Mouse (Mus musculus) v-Abl transformed pro-B cells (cell line): Measurements from ENCODE around the gene Ddx47.

Experiments used
- in situ Hi-C, 2 experiments: fragments of 400-800 bp; cut with MboI; formaldehyde crosslinking; loops; one replicate each; pipeline ENCODE4 v1.15.1; 2025; ENCODE audit not compliant: unreplicated experiment in 2 of 2

Ddx47 gene

DNA sequence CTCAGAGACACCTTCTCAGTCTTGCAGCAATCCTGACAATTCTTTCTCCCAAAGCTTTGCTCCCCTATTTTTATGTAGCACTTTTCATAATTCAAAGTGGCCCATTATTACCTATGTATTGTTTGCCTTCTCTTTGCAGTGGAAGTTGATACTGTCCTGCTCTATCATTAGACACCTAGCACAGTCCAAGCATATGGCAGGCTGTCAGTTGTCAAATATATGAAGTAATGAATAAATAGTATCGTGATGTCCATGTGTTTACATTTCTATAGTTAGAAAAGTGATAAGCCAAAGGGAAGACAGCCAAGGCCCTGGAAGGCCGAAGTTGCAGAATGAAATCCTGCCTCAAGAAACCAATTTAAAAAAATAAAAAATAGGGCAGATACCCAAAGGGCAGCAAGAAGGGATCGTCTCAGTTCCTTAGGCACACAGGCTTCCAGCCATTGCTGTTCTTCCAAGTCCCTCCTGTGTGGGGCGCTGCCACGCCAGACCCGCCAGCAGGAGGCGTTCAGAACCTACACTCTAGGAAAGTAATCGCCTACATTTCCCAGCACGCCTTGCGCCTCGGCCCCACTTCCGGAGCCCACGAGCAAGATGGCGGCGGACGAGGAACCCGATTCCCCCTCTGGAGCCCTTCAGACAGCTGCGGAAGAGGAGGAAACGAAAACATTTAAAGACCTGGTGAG lies at the start of gene Ddx47:
Ddx47 (plus strand) TSS at position 565 of the 686 bp plus-strand sequence.
- in situ Hi-C loops, result no loop called here

DNA sequence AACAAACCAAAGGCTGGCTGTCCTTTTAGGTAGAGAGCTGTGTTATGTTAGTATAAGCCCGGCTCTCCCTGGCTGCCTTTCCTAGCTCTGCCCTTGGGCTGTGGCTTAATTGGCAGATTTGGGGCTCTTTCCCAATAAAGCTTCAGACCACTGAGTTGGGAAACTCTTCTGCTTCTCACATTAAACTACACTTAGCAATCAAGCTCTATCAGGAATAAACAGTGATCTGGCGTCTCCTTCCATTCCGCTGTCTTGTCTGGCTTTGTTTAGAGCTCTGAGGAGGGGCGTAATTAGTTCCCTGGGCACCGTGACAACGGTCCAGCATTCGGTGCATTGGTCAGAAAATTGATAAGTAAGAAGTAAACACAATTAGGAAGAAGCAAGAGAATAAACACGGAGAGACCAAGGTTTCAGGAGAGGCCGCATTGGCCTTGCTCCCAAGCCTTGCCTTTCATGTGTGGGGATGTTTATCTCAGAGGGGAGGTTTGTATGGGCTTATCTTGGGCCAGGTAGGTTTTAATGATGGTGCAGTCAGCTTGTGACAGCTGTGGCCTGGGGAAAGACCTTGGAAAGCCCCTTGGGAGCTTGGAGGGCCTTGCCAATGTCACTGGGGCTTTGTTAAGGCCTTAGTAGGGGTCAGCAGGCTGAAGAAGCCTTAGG lies 49.4 kb upstream of the Ddx47 start:
- in situ Hi-C loops, result loop anchor here in 1 of 2 experiments (10.0 kb wide), 1 partner anchor 297 kb away; no protein-coding TSS in a partner anchor

DNA sequence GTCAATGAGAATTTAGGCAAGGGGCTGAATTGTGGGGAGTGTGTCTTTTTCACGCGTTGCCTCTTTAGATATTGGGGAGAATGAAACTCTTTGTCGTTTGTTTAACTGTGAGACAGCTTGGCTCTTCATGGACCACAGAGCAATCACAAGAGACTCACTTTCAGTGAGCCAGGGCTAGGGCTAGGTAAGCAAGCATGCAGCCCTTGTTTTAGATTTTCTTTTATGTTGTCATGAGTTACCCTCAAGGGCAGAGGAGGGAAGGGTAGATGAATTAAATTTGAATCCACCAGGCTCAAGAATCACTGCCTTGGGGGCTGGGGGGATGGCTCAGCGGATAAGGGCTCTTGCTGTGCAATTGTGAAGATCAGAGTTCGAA lies 48.9 kb upstream of the Ddx47 start:
- in situ Hi-C loops, result loop anchor here in 1 of 2 experiments (10.0 kb wide), 1 partner anchor 298 kb away; no protein-coding TSS in a partner anchor

DNA sequence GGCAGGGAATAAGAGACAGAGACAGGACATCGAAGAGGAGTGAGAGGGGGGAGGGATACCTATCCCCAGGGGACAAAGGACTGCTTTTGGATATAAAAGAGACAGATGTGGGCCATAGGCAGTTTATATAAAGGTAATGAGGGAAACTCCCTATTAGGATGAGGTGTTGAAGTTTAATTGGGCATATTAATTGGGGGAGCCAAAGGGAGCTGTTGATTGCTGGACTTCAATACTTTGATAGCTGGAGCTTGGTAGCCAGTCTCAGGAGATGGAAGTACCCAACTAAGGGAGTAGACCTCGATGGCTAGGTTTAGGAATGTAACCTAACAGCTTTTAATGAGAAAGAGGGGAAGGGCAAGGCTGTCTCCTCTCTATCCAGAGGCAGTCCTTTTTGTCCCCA lies 47.5 kb upstream of the Ddx47 start:
- in situ Hi-C loops, result loop anchor here in 1 of 2 experiments (10.0 kb wide), 1 partner anchor 299 kb away; no protein-coding TSS in a partner anchor

DNA sequence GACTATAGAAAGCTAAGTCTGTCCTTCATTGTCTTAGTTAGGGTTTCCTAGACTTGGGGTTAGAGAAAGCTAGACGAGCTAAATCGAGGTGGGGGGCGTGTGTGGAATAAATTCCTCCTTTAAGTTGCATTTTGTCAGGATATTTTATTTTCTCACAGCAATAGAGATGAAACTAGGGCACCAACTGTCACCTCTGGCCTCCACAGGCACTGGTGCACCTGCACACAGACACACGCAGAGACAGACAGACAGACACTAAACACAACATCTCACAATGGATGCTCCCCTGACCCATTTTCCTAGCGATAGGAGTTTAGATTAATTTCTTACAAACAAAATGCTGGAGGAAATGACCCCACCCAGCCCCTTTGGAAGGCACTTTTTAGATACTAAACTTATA lies 44.7 kb upstream of the Ddx47 start:
- in situ Hi-C loops, result loop anchor here in 1 of 2 experiments (10.0 kb wide), 1 partner anchor 302 kb away; no protein-coding TSS in a partner anchor

- in situ Hi-C loops, result loop anchor here in 1 of 2 experiments (10.0 kb wide), 1 partner anchor 304 kb away; no protein-coding TSS in a partner anchor
Measured at GRCm38 (mm10) chr6:134968326-134968725, 43.1 kb upstream of the Ddx47 start.

GRCm38 (mm10) chr6:134969498-134969897 lies 41.9 kb upstream of the Ddx47 start:
- in situ Hi-C loops, result loop anchor here in 1 of 2 experiments (10.0 kb wide), 1 partner anchor 305 kb away; no protein-coding TSS in a partner anchor

DNA sequence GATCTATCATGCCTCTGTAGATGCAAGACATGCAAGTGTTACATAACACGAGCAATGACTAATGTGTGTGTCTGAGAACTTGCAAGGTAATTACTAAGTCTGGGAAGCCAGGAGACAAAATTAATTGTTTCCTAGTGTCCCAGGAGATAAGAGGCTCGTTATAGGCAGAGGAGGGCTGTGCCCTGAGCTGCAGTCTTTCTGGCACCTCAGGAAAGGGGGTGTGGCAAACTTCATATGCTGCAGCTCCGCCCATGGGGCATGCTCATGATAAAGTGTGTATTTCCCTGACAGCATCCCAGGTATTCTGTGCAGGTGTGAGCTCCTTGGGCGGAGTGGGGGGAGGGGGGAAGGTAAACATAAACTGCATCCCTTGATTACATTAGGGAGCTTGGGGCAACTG lies 39.3 kb upstream of the Ddx47 start:
- in situ Hi-C loops, result no loop called here

GRCm38 (mm10) chr6:134976628-134977027 lies 34.8 kb upstream of the Ddx47 start:
- in situ Hi-C loops, result loop anchor here in 1 of 2 experiments (25.0 kb wide), 1 partner anchor 914 kb away; no protein-coding TSS in a partner anchor

GRCm38 (mm10) chr6:134981231-134982062 lies 30.0 kb upstream of the Ddx47 start, which contains the start of gene Apold1:
Gene Apold1 (plus strand): TSS chr6:134981718.
- in situ Hi-C loops, result loop anchor here (5.0 to 25.0 kb wide), 2 partner anchors 34 to 919 kb away; no protein-coding TSS in a partner anchor

GRCm38 (mm10) chr6:134983529-134984370 lies 27.7 kb upstream of the Ddx47 start:
- in situ Hi-C loops, result loop anchor here (5.0 to 25.0 kb wide), 2 partner anchors 36 to 921 kb away; no protein-coding TSS in a partner anchor

DNA sequence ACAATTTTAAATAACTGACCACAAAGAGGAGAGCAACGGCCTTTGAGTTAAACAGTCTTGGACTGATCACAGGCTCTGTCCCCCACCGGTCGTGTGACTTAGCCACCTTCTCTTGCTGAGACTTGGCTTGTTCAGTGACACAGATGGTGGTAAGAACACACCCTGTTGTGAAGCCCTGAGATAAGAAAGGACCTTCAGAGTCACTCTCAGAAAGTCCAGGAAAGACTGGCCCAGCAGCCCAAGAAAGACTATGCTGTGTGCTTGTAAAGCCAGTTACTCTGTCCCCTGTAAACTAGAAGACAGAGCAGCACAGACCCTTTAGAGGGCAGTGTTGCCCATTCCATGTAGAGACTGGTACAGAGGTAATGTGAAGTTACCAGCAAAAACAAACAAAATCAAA lies 26.7 kb upstream of the Ddx47 start:
- in situ Hi-C loops, result loop anchor here (5.0 to 25.0 kb wide), 2 partner anchors 37 to 922 kb away; no protein-coding TSS in a partner anchor

- in situ Hi-C loops, result loop anchor here in 1 of 2 experiments (25.0 kb wide), 1 partner anchor 926 kb away; no protein-coding TSS in a partner anchor
Measured at GRCm38 (mm10) chr6:134988377-134988776, 23.0 kb upstream of the Ddx47 start.

GRCm38 (mm10) chr6:134990674-134991073 lies 20.7 kb upstream of the Ddx47 start:
- in situ Hi-C loops, result loop anchor here in 1 of 2 experiments (25.0 kb wide), 1 partner anchor 928 kb away; no protein-coding TSS in a partner anchor

DNA sequence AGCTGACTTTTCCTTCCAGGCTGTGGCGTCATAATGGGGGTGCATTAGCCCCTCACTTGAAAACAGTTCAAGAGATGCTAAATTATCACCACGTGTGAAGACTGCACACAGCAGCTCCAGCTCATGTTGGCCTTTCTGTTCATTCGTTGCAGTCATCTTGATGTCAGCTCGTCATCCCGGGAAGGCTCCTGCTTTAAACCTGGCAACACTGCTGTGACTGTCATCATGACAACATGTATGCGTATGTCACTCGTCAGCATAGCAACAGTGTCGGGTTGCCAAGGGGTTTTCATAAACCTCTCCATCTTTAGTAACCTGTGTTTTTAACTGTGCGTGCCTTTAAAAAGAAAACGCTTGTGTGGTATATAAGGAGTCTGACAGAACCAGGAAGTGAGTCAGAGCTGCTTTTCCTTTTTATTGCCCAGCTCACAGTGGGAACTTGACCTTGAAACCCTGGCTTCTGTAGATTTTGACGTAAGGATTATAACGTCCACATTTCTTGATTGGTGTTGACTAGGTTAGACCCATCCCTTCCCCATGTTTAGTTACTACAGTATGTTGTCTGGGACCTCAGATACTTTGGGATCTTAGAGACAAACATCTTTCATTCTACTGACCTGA lies 17.3 kb upstream of the Ddx47 start:
- in situ Hi-C loops, result loop anchor here in 1 of 2 experiments (25.0 kb wide), 1 partner anchor 932 kb away; no protein-coding TSS in a partner anchor

GRCm38 (mm10) chr6:134994985-134995384 lies 16.4 kb upstream of the Ddx47 start:
- in situ Hi-C loops, result loop anchor here in 1 of 2 experiments (25.0 kb wide), 1 partner anchor 933 kb away; no protein-coding TSS in a partner anchor

DNA sequence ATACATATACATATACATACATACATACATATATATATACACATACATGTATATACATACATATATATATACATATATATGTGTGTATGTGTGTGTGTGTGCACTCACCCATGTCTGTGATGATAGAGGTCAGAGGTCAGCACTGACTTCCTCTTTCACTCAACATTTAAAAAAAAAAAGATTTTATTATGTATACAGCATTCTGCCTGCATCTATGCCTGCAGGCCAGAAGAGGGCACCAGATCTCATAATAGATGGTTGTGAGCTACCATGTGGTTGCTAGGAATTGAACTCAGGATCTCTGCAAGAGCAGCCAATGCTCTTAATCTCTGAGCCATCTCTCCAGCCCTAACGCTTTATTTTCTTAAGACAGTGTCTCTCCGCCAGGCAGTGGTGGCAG lies 14.5 kb upstream of the Ddx47 start:
- in situ Hi-C loops, result loop anchor here in 1 of 2 experiments (25.0 kb wide), 1 partner anchor 935 kb away; no protein-coding TSS in a partner anchor

- in situ Hi-C loops, result loop anchor here in 1 of 2 experiments (25.0 kb wide), 1 partner anchor 936 kb away; no protein-coding TSS in a partner anchor
Measured at GRCm38 (mm10) chr6:134998076-134998475, 13.3 kb upstream of the Ddx47 start.
